In genomic region chr2:179459606-179460005, GRCm38 (mm10) we compare ENCODE assay signal across 24 mouse cellular contexts. TPM values are rescaled to one million over a fixed set of nuclear protein-coding genes. Genes with fewer than 3 reads are reported as not detected.
DNase-seq lines count a peak whose midpoint lies in the region; ATAC-seq lines count a peak whose summit lies in the region.
"Had no signal": no experiment of that assay in that cellular context is flagged by ENCODE, and none has a peak within 500 bp of the region (broad histone marks: within the 10 kb centered on the region; RNA-seq: fewer than 3 reads in every experiment).

No protein-coding gene starts in this region.

- H3K4me1 ChIP-seq in hindbrain, embryonic 15.5 days (replicated peaks): no peaks in the 10 kb centered on the region
- no peaks in the 10 kb centered on the region for H3K4me1 ChIP-seq in hindbrain, embryonic 12.5 days
- H3K4me1 ChIP-seq: forebrain, embryonic 10.5 days; forebrain, embryonic 13.5 days; hindbrain, embryonic 13.5 days had no signal

- no peaks in the 10 kb centered on the region for H3K27me3 ChIP-seq in hindbrain, embryonic 15.5 days
- no peaks in the 10 kb centered on the region for H3K27me3 ChIP-seq in hindbrain, embryonic 12.5 days
- H3K27me3 ChIP-seq: forebrain, embryonic 13.5 days; hindbrain, embryonic 13.5 days had no signal

- H3K9me3 ChIP-seq in hindbrain, embryonic 15.5 days: peaks cover 13% of the 10 kb centered on the region
- H3K9me3 ChIP-seq in hindbrain, embryonic 12.5 days (replicated peaks): peaks cover 74% of the 10 kb centered on the region

- whole genome bisulfite sequencing in hindbrain, embryonic 15.5 days: 88% methylated on average over 2 of the region's 2 CpGs
- 96% methylated on average over 2 of the region's 2 CpGs for WGBS in hindbrain, embryonic 12.5 days

- H3K4me3 ChIP-seq in hindbrain, embryonic 15.5 days: no peak overlapping the region
- H3K4me3 ChIP-seq in hindbrain, embryonic 12.5 days: no peak overlapping the region
- H3K4me3 ChIP-seq: forebrain, embryonic 10.5 days; forebrain, embryonic 13.5 days; gastrocnemius, adult 2 months; hindbrain, embryonic 13.5 days had no signal

- ATAC-seq in cerebellum, adult (ENCODE audit: insufficient number of reproducible peaks, low FRiP score, low TSS enrichment): peak; percentile 38; the same call in 1 of the 2 replicates
- ATAC-seq in hindbrain, embryonic 15.5 days (ENCODE audit: low FRiP score, low read depth): no peak
- no peak for ATAC-seq in hindbrain, embryonic 12.5 days (ENCODE audit: low FRiP score)
- ATAC-seq: activated CD4-positive, CD25-positive, alpha-beta regulatory T cell, adult 4 months; forebrain, embryonic 13.5 days; forebrain, embryonic 16.5 days; inflammation-experienced regulatory T-cells, adult 6 months; intestine, embryonic 16.5 days had no signal

- H3K36me3 ChIP-seq in hindbrain, embryonic 15.5 days: 0 out of 2 replicates have a peak, but pooled peaks cover 8% of the 10 kb centered on the region
- peaks cover 27% of the 10 kb centered on the region for H3K36me3 ChIP-seq in hindbrain, embryonic 12.5 days

- H3K27ac ChIP-seq in hindbrain, embryonic 15.5 days (replicated peaks): 0 out of 2 replicates have a peak overlapping the region, but pooled peaks have one; percentile 9
- no peak overlapping the region for H3K27ac ChIP-seq in hindbrain, embryonic 12.5 days
- H3K27ac ChIP-seq: forebrain, embryonic 10.5 days; forebrain, embryonic 13.5 days; gastrocnemius, adult 2 months; hindbrain, embryonic 13.5 days; hindbrain, postnatal 0 days had no signal

- DNase-seq in cerebellum, adult 11 months: no peak
- DNase-seq in cerebellum, adult 9-10 months: peak; percentile 29
- peak; percentile 76 to 86 for DNase-seq in cerebellum, postnatal 14 days
- DNase-seq in layer of hippocampus, postnatal 25 days (ENCODE audit: extremely low spot score in 1 of 2, low spot score in 1 of 2): no peak
- DNase-seq in frontal cortex, postnatal 14 days (ENCODE audit: low spot score in 2 of 2): no peak
- DNase-seq: adrenal gland, adult 8-10 months; adrenal gland, postnatal 25 days; gastrocnemius, adult 2 months; gastrocnemius, postnatal 14 days; heart, adult 11 months; kidney, adult 18-20 months had no signal

- no peak overlapping the region for H3K4me2 ChIP-seq in hindbrain, embryonic 15.5 days
- no peak overlapping the region for H3K4me2 ChIP-seq in hindbrain, embryonic 12.5 days (replicated peaks)
- H3K4me2 ChIP-seq: forebrain, embryonic 13.5 days; heart, embryonic 11.5 days; hindbrain, embryonic 13.5 days had no signal

- H3K9ac ChIP-seq in hindbrain, embryonic 15.5 days: no peak overlapping the region
- no peak overlapping the region for H3K9ac ChIP-seq in hindbrain, embryonic 12.5 days
- H3K9ac ChIP-seq: forebrain, embryonic 13.5 days; hindbrain, embryonic 13.5 days had no signal

RNA-seq across cellular contexts. Expression of gene Cdh4, which starts 17.4 kb away (rescaled TPM):
- 42.4 and 50.0 TPM in 2 replicates for polyA plus RNA-seq in hindbrain, embryonic 15.5 days (2015; fragmentation: Nextera tagmentation; extraction: Ambion mirVana)
- polyA plus RNA-seq in hindbrain, embryonic 12.5 days (2016; fragmentation: Nextera tagmentation; extraction: Ambion mirVana): 25.1 and 26.1 TPM in 2 replicates
- total RNA-seq in layer of hippocampus, postnatal 25 days (2021): 10 to 100 TPM; 11.2 to 12.0 TPM
- total RNA-seq: hematopoietic stem cell, adult 5-6 weeks had no signal
- polyA plus RNA-seq: inflammation-experienced regulatory T-cells, adult 6 months had no signal

Comparison
In these comparisons a context has a peak if more than half of its experiments do, and no peak if none do; other contexts are left out.
1. DNase-seq: peak in cerebellum, adult 9-10 months (single experiment) and cerebellum, postnatal 14 days (2 of 2); none in cerebellum, adult 11 months (single experiment), layer of hippocampus, postnatal 25 days (0 of 2) and frontal cortex, postnatal 14 days (0 of 2).